Mouse (Mus musculus) thymus, postnatal 10 days (tissue): ENCODE measurements around the gene Nufip1.
"Not testable (repeated sequence)": the region's sequence is repeated elsewhere in the genome, so short reads cannot be mapped to it uniquely, and the experiment has no call there.

Experiments
- DNase-seq, 2 experiments: peaks; one replicate each; pipeline ENCODE4 v3.0.0; 2021; ENCODE audit warnings: low spot score in 2 of 2

Gene Nufip1

GRCm38 (mm10) chr14:76145248-76145647, 34.6 kb downstream of the Nufip1 start:
- DNase-seq: no peak

- no peak for DNase-seq
Measured at GRCm38 (mm10) chr14:76145868-76146267, 35.2 kb downstream of the Nufip1 start.

- no peak for DNase-seq
Measured at GRCm38 (mm10) chr14:76147061-76147460, 36.4 kb downstream of the Nufip1 start.

- no peak for DNase-seq
Measured at GRCm38 (mm10) chr14:76148294-76148693, 37.6 kb downstream of the Nufip1 start.

GRCm38 (mm10) chr14:76149531-76150179, 39.0 kb downstream of the Nufip1 start:
- no peak for DNase-seq

- DNase-seq: no peak
Measured at GRCm38 (mm10) chr14:76150499-76150898, 39.8 kb downstream of the Nufip1 start.

GRCm38 (mm10) chr14:76151011-76151410, 40.3 kb downstream of the Nufip1 start:
- DNase-seq: no peak

- DNase-seq: no peak
Measured at GRCm38 (mm10) chr14:76151820-76152161, 41.1 kb downstream of the Nufip1 start.

- peak; percentile 85 to 95 for DNase-seq
Measured at GRCm38 (mm10) chr14:76152162-76153002, 41.7 kb downstream of the Nufip1 start.

- peak; percentile 8 to 17 for DNase-seq
Measured at GRCm38 (mm10) chr14:76153003-76153675, 42.4 kb downstream of the Nufip1 start.

GRCm38 (mm10) chr14:76153828-76154227, 43.1 kb downstream of the Nufip1 start:
- no peak for DNase-seq

GRCm38 (mm10) chr14:76158192-76158785, 47.6 kb downstream of the Nufip1 start:
- DNase-seq: no peak

GRCm38 (mm10) chr14:76160580-76160979, 49.9 kb downstream of the Nufip1 start:
- not testable (repeated sequence) for DNase-seq

GRCm38 (mm10) chr14:76164236-76164635, 53.5 kb downstream of the Nufip1 start:
- DNase-seq: no peak

GRCm38 (mm10) chr14:76164904-76165755, 54.4 kb downstream of the Nufip1 start:
- DNase-seq: no peak

- no peak for DNase-seq
Measured at GRCm38 (mm10) chr14:76169876-76170466, 59.3 kb downstream of the Nufip1 start.

- no peak for DNase-seq
Measured at GRCm38 (mm10) chr14:76171285-76171684, 60.6 kb downstream of the Nufip1 start.

GRCm38 (mm10) chr14:76174328-76174727, 63.6 kb downstream of the Nufip1 start:
- no peak for DNase-seq

- no peak for DNase-seq
Measured at GRCm38 (mm10) chr14:76175808-76176207, 65.1 kb downstream of the Nufip1 start.

GRCm38 (mm10) chr14:76177230-76177629, 66.5 kb downstream of the Nufip1 start:
- DNase-seq: no peak

- DNase-seq: no peak
Measured at GRCm38 (mm10) chr14:76178447-76178846, 67.8 kb downstream of the Nufip1 start.
